Mouse (Mus musculus): Measurements from ENCODE around the gene Asf1a. TPM values are rescaled to one million over a fixed set of nuclear protein-coding genes. Genes with fewer than 3 reads are reported as not detected.
A peak's percentile ranks its signal among the peaks of the same experiment; 100 is the strongest.

Asf1a gene
- polyA plus RNA-seq, 1 experiment = 21.3 TPM

- Histone ChIP-seq H3K79me3 (ENCODE audit: low read depth) (no peaks in the 10 kb centered on the region), H3K4me3 (ENCODE audit: insufficient read depth, poor library complexity, severe bottlenecking) (no peak overlapping the region), H3K36me3 (ENCODE audit: control insufficient read depth, insufficient read depth) (no peaks in the 10 kb centered on the region), H3K27me3 (ENCODE audit: control insufficient read depth, insufficient read depth, insufficient read length) (no peaks in the 10 kb centered on the region), H3ac (ENCODE audit: control insufficient read depth, insufficient read length, low read depth) (no peak overlapping the region), H3K79me2 (ENCODE audit: control insufficient read depth, insufficient read depth) (no peaks in the 10 kb centered on the region)
- TF ChIP-seq CTCF (IDR thresholded peaks at IDR 0.05; ENCODE audit: control insufficient read depth, insufficient read depth, insufficient read length) = no peak
- no peak for TF ChIP-seq MAX (IDR thresholded peaks at IDR 0.05)
- no peak for TF ChIP-seq USF1 (IDR thresholded peaks at IDR 0.05; ENCODE audit: low read depth)
- TF ChIP-seq MYOG (IDR thresholded peaks at IDR 0.05; ENCODE audit: control insufficient read depth, extremely low read depth, insufficient read length) = no peak
- no peak for TF ChIP-seq CEBPB (IDR thresholded peaks at IDR 0.05; ENCODE audit: low read depth)
- TF ChIP-seq MYOD1 (IDR thresholded peaks at IDR 0.05; ENCODE audit: control insufficient read depth, insufficient read length, low read depth) = no peak
- no peak for TF ChIP-seq FOSL1 (IDR thresholded peaks at IDR 0.05; ENCODE audit: insufficient read depth, low read length, poor library complexity, severe bottlenecking)
These were observed 15.9 kb upstream of the Asf1a start for GRCm38 (mm10) chr10:53580621-53581081.

DNA sequence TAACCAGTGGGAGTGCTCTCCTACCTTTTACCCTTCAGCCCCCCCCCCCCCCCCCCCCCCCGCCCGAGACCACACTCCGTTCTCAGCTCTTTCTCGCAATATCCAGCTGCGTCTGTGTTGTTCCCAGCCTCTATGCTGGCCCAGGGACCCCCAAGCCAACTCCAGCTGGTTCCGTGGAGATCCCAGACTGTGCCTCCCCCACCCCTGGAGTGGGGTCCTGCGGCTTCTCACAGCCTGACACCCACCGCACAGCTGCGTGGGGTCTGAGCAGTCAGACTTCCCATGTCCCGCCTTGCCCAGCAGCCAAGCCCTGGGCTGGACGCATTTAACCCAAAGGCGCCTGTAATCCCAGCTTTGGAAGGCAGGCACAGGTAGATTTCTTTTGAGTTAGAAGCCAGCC is 15.5 kb upstream of the Asf1a start:
- no peaks in the 10 kb centered on the region for H3K79me3 ChIP-seq (ENCODE audit: low read depth)
- no peaks in the 10 kb centered on the region for H3K36me3 ChIP-seq (ENCODE audit: control insufficient read depth, insufficient read depth)
- H3ac ChIP-seq (ENCODE audit: control insufficient read depth, insufficient read length, low read depth) = no peak overlapping the region
- TF ChIP-seq FOSL1 (IDR thresholded peaks at IDR 0.05; ENCODE audit: insufficient read depth, low read length, poor library complexity, severe bottlenecking) (no peak), CTCF (IDR thresholded peaks at IDR 0.05; ENCODE audit: control insufficient read depth, insufficient read depth, insufficient read length) (no peak), MYOG (IDR thresholded peaks at IDR 0.05; ENCODE audit: control insufficient read depth, extremely low read depth, insufficient read length) (no peak), MAX (IDR thresholded peaks at IDR 0.05) (no peak), MYOD1 (IDR thresholded peaks at IDR 0.05; ENCODE audit: control insufficient read depth, insufficient read length, low read depth) (no peak), USF1 (IDR thresholded peaks at IDR 0.05; ENCODE audit: low read depth) (no peak), CEBPB (IDR thresholded peaks at IDR 0.05; ENCODE audit: low read depth) (no peak)
- H3K27me3 ChIP-seq (ENCODE audit: control insufficient read depth, insufficient read depth, insufficient read length) = no peaks in the 10 kb centered on the region
- no peaks in the 10 kb centered on the region for H3K79me2 ChIP-seq (ENCODE audit: control insufficient read depth, insufficient read depth)
- H3K4me3 ChIP-seq (ENCODE audit: insufficient read depth, poor library complexity, severe bottlenecking) = no peak overlapping the region

DNA sequence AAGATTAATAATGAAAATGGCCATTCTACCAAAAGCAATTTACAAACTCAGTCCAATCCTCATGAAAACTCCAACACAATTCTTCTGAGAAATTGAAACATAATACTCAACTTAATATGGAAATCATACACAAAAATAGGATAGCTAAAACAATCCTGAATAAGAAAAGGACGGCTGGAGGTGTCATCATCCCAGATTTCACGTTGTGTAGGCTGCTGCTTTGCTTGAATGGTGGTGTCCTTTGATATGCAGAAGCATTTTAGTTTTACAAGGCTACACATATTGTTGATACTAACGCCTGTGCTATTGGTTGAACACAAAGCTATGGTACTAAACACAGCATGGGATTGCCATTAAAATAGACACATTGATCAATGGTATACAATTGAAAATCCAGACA is 10.8 kb upstream of the Asf1a start:
- Histone ChIP-seq H3K79me3 (ENCODE audit: low read depth) (no peaks in the 10 kb centered on the region), H3K4me3 (ENCODE audit: insufficient read depth, poor library complexity, severe bottlenecking) (no peak overlapping the region), H3ac (ENCODE audit: control insufficient read depth, insufficient read length, low read depth) (no peak overlapping the region), H3K27me3 (ENCODE audit: control insufficient read depth, insufficient read depth, insufficient read length) (no peaks in the 10 kb centered on the region), H3K79me2 (ENCODE audit: control insufficient read depth, insufficient read depth) (no peaks in the 10 kb centered on the region), H3K36me3 (ENCODE audit: control insufficient read depth, insufficient read depth) (no peaks in the 10 kb centered on the region)
- no peak for TF ChIP-seq MAX (IDR thresholded peaks at IDR 0.05)
- TF ChIP-seq CTCF (IDR thresholded peaks at IDR 0.05; ENCODE audit: control insufficient read depth, insufficient read depth, insufficient read length) = no peak
- no peak for TF ChIP-seq CEBPB (IDR thresholded peaks at IDR 0.05; ENCODE audit: low read depth)
- no peak for TF ChIP-seq MYOG (IDR thresholded peaks at IDR 0.05; ENCODE audit: control insufficient read depth, extremely low read depth, insufficient read length)
- TF ChIP-seq MYOD1 (IDR thresholded peaks at IDR 0.05; ENCODE audit: control insufficient read depth, insufficient read length, low read depth) = no peak

- TF ChIP-seq MYOG (IDR thresholded peaks at IDR 0.05; ENCODE audit: control insufficient read depth, extremely low read depth, insufficient read length) = no peak
- no peak for TF ChIP-seq CTCF (IDR thresholded peaks at IDR 0.05; ENCODE audit: control insufficient read depth, insufficient read depth, insufficient read length)
- no peak for TF ChIP-seq CEBPB (IDR thresholded peaks at IDR 0.05; ENCODE audit: low read depth)
- TF ChIP-seq MAX (IDR thresholded peaks at IDR 0.05) = peak; percentile 10
- TF ChIP-seq MYOD1 (IDR thresholded peaks at IDR 0.05; ENCODE audit: control insufficient read depth, insufficient read length, low read depth) = no peak
- no peak for TF ChIP-seq USF1 (IDR thresholded peaks at IDR 0.05; ENCODE audit: low read depth)
- TF ChIP-seq FOSL1 (IDR thresholded peaks at IDR 0.05; ENCODE audit: insufficient read depth, low read length, poor library complexity, severe bottlenecking) = no peak
- H3K79me2 ChIP-seq (ENCODE audit: control insufficient read depth, insufficient read depth) = peaks cover 40% of the 10 kb centered on the region
- H3K79me3 ChIP-seq (ENCODE audit: low read depth) = peaks cover 33% of the 10 kb centered on the region
- peak overlapping the region; percentile 85 for H3K4me3 ChIP-seq (ENCODE audit: insufficient read depth, poor library complexity, severe bottlenecking)
- no peaks in the 10 kb centered on the region for H3K27me3 ChIP-seq (ENCODE audit: control insufficient read depth, insufficient read depth, insufficient read length)
- peaks cover 17% of the 10 kb centered on the region for H3K36me3 ChIP-seq (ENCODE audit: control insufficient read depth, insufficient read depth)
- H3ac ChIP-seq (ENCODE audit: control insufficient read depth, insufficient read length, low read depth) = peak overlapping the region; percentile 80
These were observed 547 bp upstream of the Asf1a start for GRCm38 (mm10) chr10:53595744-53596676.

DNA sequence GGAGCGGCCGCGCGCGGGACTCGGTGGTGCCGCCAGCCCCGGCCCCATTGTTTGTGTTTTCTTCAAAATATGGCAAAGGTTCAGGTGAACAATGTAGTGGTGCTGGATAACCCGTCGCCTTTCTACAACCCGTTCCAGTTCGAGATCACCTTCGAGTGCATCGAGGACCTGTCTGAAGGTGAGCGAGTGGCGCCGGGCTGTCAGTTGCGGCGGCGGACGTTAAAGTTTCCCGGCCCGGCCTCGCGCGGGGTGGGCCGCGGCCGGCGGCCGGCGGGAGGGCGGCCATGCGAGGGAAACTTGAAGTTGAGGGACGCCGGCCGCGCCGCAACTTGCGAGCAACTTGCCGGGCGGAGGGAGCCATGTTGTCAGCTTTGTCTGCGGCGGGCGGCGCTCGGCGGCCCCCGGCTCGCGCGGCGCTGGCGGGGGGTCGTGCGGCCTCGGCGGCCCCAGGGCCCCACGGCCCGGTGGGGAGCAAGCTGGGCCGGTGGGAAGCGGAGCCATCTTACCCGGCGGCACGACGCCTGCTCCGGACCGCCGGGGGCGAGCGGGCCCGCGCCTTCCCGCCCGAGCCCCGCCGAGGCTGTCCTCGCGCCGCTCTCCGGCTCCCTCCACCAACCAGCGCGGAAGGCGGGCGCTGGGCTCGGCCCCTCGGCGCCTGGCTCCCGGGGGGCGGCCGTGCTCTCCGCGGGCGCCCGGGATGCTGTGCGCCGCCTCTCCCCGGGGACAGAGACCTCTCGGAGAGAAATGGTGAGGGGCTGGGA is 744 bp downstream of the Asf1a start:
- Histone ChIP-seq H3K36me3 (ENCODE audit: control insufficient read depth, insufficient read depth) (peaks cover 30% of the 10 kb centered on the region), H3K27me3 (ENCODE audit: control insufficient read depth, insufficient read depth, insufficient read length) (no peaks in the 10 kb centered on the region), H3K79me2 (ENCODE audit: control insufficient read depth, insufficient read depth) (peaks cover 53% of the 10 kb centered on the region), H3K79me3 (ENCODE audit: low read depth) (peaks cover 45% of the 10 kb centered on the region), H3ac (ENCODE audit: control insufficient read depth, insufficient read length, low read depth) (peak overlapping the region; percentile 99), H3K4me3 (ENCODE audit: insufficient read depth, poor library complexity, severe bottlenecking) (peak overlapping the region; percentile 85)
- no peak for TF ChIP-seq MYOD1 (IDR thresholded peaks at IDR 0.05; ENCODE audit: control insufficient read depth, insufficient read length, low read depth)
- no peak for TF ChIP-seq FOSL1 (IDR thresholded peaks at IDR 0.05; ENCODE audit: insufficient read depth, low read length, poor library complexity, severe bottlenecking)
- TF ChIP-seq CTCF (IDR thresholded peaks at IDR 0.05; ENCODE audit: control insufficient read depth, insufficient read depth, insufficient read length) = no peak
- TF ChIP-seq MYOG (IDR thresholded peaks at IDR 0.05; ENCODE audit: control insufficient read depth, extremely low read depth, insufficient read length) = no peak
- no peak for TF ChIP-seq CEBPB (IDR thresholded peaks at IDR 0.05; ENCODE audit: low read depth)
- TF ChIP-seq USF1 (IDR thresholded peaks at IDR 0.05; ENCODE audit: low read depth) = no peak
- TF ChIP-seq MAX (IDR thresholded peaks at IDR 0.05) = no peak
